Mouse (Mus musculus) testis, adult 2 months (tissue): ENCODE data around the gene Arid2. TPM values are rescaled to one million over a fixed set of nuclear protein-coding genes. Genes with fewer than 3 reads are reported as not detected.

Source experiments
- H3K27ac ChIP-seq: fragments of 200-500 bp; 2 replicates; pipeline ENCODE4 v1.5.1; 2012; ENCODE audit warnings: low read depth, low read length; ENCODE audit not compliant: control insufficient read depth, insufficient read depth
- H3K27me3 ChIP-seq: fragments of 200-500 bp; 2 replicates; pipeline ENCODE4 v1.6.1; 2012; ENCODE audit warnings: mild to moderate bottlenecking, low read length, moderate library complexity; ENCODE audit not compliant: control insufficient read depth, insufficient read depth
- H3K36me3 ChIP-seq: fragments of 200-500 bp; 2 replicates; pipeline ENCODE4 v1.6.1; 2012; ENCODE audit warnings: mild to moderate bottlenecking, low read length; ENCODE audit not compliant: control insufficient read depth, insufficient read depth
- H3K4me1 ChIP-seq: fragments of 200-500 bp; 2 replicates; pipeline ENCODE4 v1.6.1; 2012; ENCODE audit warnings: low read length; ENCODE audit not compliant: control insufficient read depth, insufficient read depth
- H3K4me3 ChIP-seq: fragments of 200-500 bp; 2 replicates; pipeline ENCODE4 v1.5.1; 2012; ENCODE audit warnings: low read depth, mild to moderate bottlenecking, low read length, moderate library complexity, mixed read lengths; ENCODE audit not compliant: control insufficient read depth
- CTCF ChIP-seq: fragments of 200-500 bp; IDR thresholded peaks from 2 replicates; pipeline ENCODE4 v1.5.1; 2012; ENCODE audit warnings: low read depth, mild to moderate bottlenecking, inconsistent platforms, low read length, moderate library complexity; ENCODE audit not compliant: control insufficient read depth, insufficient read depth, insufficient replicate concordance
- POLR2A ChIP-seq: fragments of 200-500 bp; IDR thresholded peaks from 2 replicates; pipeline ENCODE4 v1.6.1; 2012; ENCODE audit warnings: low read depth, mild to moderate bottlenecking, inconsistent platforms, low read length, moderate library complexity; ENCODE audit not compliant: control insufficient read depth
- polyA plus RNA-seq: library from polyadenylated mRNA; depleted of rRNA; stranded (reverse); fragments of >200 nt; gene quantifications from 2 replicates; pipeline ENCODE4 v1.2.3, GENCODE M21; 2012

Gene Arid2
- polyA plus RNA-seq, 1 experiment: 83.6 TPM

GRCm38 (mm10) chr15:96286015-96286934 lies 1.0 kb upstream of the Arid2 start:
- TF ChIP-seq CTCF (peak; percentile 72; the same call in 1 of the 2 replicates), POLR2A (peak; percentile 85; the same call in 1 of the 2 replicates)
- no peaks in the 10 kb centered on the region for H3K27me3 ChIP-seq
- H3K4me1 ChIP-seq: peaks cover 9% of the 10 kb centered on the region
- no peaks in the 10 kb centered on the region for H3K36me3 ChIP-seq
- peak overlapping the region; percentile 95 for H3K4me3 ChIP-seq
- H3K27ac ChIP-seq: peak overlapping the region; percentile 100

GRCm38 (mm10) chr15:96286935-96287292 lies 404 bp upstream of the Arid2 start:
- peaks cover 9% of the 10 kb centered on the region for H3K4me1 ChIP-seq
- peak overlapping the region; percentile 95 for H3K4me3 ChIP-seq
- no peaks in the 10 kb centered on the region for H3K27me3 ChIP-seq
- no peak for TF ChIP-seq POLR2A
- no peak for TF ChIP-seq CTCF
- no peaks in the 10 kb centered on the region for H3K36me3 ChIP-seq
- H3K27ac ChIP-seq: peak overlapping the region; percentile 100

- Histone ChIP-seq H3K36me3 (no peaks in the 10 kb centered on the region), H3K27ac (peak overlapping the region; percentile 99), H3K4me1 (peaks cover 9% of the 10 kb centered on the region), H3K27me3 (no peaks in the 10 kb centered on the region), H3K4me3 (peak overlapping the region; percentile 96)
- TF ChIP-seq POLR2A (no peak), CTCF (no peak)
Measured at GRCm38 (mm10) chr15:96287976-96288835, 888 bp downstream of the Arid2 start.

GRCm38 (mm10) chr15:96288836-96289390 lies 1.6 kb downstream of the Arid2 start:
- no peaks in the 10 kb centered on the region for H3K27me3 ChIP-seq
- H3K4me1 ChIP-seq: peaks cover 7% of the 10 kb centered on the region
- no peak for TF ChIP-seq CTCF
- TF ChIP-seq POLR2A: no peak
- no peaks in the 10 kb centered on the region for H3K36me3 ChIP-seq
- peak overlapping the region; percentile 94 for H3K27ac ChIP-seq
- H3K4me3 ChIP-seq: peak overlapping the region; percentile 96

GRCm38 (mm10) chr15:96290001-96290400 lies 2.7 kb downstream of the Arid2 start:
- H3K36me3 ChIP-seq: peaks cover under 1% of the 10 kb centered on the region
- no peak for TF ChIP-seq CTCF
- no peak for TF ChIP-seq POLR2A
- H3K4me3 ChIP-seq: no peak overlapping the region
- H3K4me1 ChIP-seq: peaks cover 6% of the 10 kb centered on the region
- H3K27ac ChIP-seq: no peak overlapping the region
- H3K27me3 ChIP-seq: no peaks in the 10 kb centered on the region

GRCm38 (mm10) chr15:96293444-96293843 lies 6.1 kb downstream of the Arid2 start:
- Histone ChIP-seq H3K27ac (no peak overlapping the region), H3K4me3 (no peak overlapping the region), H3K36me3 (peaks cover 1% of the 10 kb centered on the region), H3K4me1 (peaks cover 7% of the 10 kb centered on the region), H3K27me3 (no peaks in the 10 kb centered on the region)
- TF ChIP-seq CTCF: no peak
- TF ChIP-seq POLR2A: no peak

- TF ChIP-seq CTCF (no peak), POLR2A (no peak)
- Histone ChIP-seq H3K27me3 (no peaks in the 10 kb centered on the region), H3K4me3 (no peak overlapping the region), H3K27ac (no peak overlapping the region), H3K36me3 (peaks cover 2% of the 10 kb centered on the region), H3K4me1 (peaks cover 2% of the 10 kb centered on the region; the same call in 1 of the 2 replicates)
Measured at GRCm38 (mm10) chr15:96297078-96297590, 9.8 kb downstream of the Arid2 start.
